Mouse (Mus musculus) right cerebral cortex, postnatal 25 days (tissue): Measurements from ENCODE around the gene Odc1.
"Not testable (repeated sequence)": the region's sequence is repeated elsewhere in the genome, so short reads cannot be mapped to it uniquely, and the experiment has no call there.

Experiments
- DNase-seq: peaks from one replicate; pipeline ENCODE4 v3.0.0; 2022

The Odc1 gene

DNA sequence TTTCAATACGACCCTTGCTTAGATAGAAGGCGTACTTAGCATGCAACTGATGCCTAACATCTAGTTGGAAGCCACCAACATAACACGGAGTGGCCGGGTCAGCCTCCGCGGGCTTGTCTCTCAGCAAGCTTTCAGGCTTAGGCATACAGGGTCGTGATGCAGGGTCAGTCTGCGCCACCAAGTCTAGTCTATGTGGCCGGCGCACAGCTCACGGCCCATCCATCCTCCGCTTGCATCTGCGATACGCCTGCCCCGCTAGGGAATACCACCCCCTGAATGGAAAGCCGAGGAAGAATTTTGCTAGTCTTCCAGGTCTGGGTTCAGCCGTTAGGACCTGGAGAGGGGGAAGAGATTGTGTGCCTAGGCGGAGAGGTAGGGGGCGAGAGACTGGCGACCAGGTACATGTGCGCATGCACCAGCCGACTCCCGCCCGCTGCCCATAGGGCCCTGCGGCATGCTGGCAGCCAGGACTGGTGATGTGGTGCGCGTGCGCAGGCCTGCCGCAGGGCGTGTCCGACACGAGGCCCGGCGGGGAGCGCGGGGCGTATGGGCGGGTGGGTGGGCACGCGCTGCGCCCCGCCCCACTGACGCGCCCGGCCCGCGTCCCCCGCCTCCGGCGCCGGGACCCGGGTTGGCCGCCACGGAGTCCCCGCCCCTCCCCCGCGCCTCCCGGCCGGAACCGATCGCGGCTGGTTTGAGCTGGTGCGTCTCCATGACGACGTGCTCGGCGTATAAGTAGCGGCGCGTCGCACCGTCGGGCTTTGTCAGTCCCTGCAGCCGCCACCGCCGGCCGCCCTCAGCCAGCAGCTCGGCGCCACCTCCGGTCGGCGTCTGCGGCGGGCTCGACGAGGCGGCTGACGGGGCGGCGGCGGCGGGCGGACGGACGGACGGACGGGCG lies at the start of gene Odc1:
Odc1 (plus strand) TSS at position 586 of the 898 bp plus-strand sequence.
- peak; percentile 98 for DNase-seq

DNA sequence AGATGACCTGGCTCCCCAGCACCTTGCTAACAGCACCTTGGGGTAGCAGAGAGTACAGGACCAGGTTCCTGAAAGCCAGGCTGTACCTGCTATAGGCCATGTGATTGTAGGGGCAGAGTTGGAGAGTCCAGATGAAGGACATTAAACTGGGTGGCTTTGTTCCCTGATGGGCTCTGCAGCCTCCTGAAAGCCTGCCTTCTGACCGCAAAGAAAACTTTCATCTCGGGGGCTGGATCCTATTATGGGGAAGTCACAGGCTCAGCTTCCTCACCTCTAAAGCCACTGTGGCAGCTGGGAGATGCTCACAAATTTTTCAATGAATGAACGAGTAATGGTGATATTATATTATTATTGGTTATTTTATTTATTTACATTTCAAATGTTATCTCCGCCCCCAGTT lies 49.8 kb upstream of the Odc1 start:
- DNase-seq, result no peak

GRCm38 (mm10) chr12:17495858-17496451 lies 48.6 kb upstream of the Odc1 start:
- DNase-seq, result no peak

DNA sequence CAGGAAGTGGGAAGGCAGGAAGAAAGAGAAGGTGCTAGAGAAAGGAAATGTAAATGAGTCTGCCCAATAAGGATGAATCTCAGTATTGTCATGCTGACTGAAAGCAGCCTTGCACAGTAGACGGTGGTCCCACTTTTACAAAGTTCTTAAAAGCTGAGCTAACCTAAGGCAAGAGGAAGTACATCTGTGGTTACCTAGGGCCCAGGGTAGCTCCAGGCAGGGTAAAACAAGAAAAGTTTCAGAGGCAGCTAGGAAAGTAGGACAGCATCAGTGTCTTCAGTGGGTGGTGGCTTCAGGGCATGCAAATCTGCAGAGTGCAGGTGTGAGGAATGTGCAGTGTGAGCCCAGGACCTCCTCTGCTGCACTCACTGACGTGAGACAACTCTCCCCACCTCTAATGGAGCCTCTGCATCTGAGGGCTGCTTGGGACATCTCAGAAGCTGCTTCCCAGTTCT lies 38.9 kb upstream of the Odc1 start:
- DNase-seq, result no peak

- DNase-seq, result no peak
Measured at GRCm38 (mm10) chr12:17506117-17506993, 38.2 kb upstream of the Odc1 start.

- DNase-seq, result no peak
Measured at GRCm38 (mm10) chr12:17506994-17507542, 37.5 kb upstream of the Odc1 start.

DNA sequence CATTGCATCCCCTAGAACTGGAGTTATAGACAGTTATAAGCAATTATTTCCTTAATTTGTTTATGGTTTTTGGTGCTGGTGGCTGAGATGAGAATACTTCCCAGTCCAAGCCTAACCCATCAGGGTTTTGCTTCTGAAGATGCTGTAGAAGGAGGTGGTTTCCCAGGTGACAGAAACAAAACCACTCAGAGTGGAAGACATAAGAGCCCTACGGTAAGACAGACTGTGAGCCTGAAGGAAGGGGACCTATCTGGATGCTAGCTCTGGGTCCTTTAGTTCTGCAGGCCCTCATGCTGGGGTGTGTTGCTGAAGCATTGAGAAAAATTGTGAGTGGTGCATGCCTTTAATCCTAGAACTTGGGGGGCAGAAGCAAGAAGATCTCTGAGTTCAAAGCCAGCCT lies 35.3 kb upstream of the Odc1 start:
- no peak for DNase-seq

DNA sequence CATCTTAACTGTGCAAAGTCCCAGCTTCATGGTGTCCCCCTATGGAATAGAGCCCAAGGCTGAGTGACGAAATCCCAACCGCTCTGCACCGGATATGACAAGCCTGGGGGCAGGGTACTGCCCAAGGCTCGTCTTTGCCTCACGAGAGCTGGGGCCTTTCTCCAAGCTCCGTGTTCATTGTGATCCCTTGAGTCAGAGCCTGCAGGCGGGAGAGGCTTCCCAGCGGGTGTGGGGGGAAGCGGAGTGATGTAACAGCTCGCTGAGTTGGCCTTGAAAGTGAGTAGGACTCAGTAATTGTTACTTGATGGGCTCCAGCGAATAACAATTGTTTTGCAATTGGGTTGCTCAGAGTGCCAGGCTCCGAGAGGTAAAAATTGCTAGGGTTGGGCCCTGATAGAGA lies 34.4 kb upstream of the Odc1 start:
- no peak for DNase-seq

DNA sequence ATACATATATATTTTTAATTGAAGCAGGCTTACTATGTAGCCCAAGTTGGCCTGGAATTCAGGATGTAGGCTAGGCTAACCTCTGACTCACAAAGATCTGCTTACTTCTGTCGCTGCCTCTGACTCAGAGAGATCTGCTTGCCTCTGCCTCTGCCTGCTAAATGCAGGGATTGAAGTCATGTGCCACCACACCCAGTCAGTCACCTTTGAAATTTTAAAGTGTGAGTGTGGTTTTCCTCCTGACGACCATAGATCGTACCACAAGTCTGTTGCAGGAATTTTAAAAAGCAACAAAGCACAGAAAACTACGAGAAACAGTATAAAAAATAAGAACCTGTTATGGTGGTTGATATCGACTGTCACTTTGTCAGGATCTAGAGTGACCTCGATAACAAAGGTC lies 33.6 kb upstream of the Odc1 start:
- no peak for DNase-seq

DNA sequence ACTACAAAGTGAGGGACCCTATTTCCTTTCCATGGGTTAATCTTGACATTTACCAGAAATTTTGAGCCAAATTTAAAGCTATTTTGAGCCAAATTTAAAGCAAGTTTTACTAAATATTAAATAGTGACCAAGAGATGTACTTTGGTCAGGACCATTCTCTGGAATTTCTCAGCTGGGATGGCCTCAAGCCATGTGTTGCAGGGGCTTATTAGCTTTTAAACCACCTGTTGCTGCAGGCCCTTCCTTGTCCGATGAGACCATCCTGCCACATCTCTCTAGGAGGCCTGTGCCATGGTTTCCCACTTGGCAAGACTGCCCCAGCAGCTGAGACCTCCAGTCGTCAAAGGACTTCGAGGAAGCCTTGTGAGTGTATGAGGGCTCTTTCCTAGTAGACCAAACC lies 15.4 kb upstream of the Odc1 start:
- no peak for DNase-seq

DNA sequence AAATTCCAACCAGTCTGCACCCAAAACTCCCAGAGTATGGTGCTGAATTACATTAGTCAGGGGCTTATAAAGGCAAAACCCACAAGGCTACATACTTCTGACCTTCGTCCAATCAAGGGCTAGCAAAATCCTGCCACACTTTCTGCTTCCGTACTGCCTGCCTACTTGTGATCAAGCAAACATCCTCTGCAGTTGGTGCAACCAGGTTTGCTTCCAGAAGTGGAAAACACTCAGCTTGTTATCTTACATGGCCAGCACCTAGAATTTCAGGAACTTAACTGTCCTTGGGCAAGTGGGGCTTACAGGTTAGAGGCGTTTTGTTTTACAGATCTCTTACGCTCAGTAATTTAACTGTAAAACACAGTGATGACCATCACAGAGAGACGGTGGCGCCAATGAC lies 14.9 kb upstream of the Odc1 start:
- no peak for DNase-seq

GRCm38 (mm10) chr12:17530825-17531224 lies 13.8 kb upstream of the Odc1 start:
- DNase-seq, result no peak

DNA sequence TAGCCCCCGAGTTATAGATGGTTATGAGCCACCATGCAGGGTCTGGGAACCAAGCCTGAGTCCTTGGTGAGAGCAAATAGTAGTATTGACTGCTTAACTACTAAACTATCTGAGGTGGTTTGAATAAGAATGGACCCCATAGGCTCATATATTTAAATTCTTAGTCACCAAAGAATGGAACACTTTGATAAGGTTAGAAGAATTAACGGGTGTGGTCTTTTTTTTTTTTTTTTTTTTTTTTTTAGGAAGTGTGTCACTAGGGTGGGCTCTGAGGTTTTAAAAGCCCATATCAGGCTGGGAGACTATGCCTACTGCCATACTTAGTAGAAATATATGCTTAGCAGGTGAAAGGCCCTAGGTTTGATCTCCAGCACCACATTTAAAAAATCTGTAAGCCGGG lies 8.4 kb upstream of the Odc1 start:
- no peak for DNase-seq

- no peak for DNase-seq
Measured at GRCm38 (mm10) chr12:17537147-17537546, 7.4 kb upstream of the Odc1 start.

- no peak for DNase-seq
Measured at GRCm38 (mm10) chr12:17538087-17538486, 6.5 kb upstream of the Odc1 start.

DNA sequence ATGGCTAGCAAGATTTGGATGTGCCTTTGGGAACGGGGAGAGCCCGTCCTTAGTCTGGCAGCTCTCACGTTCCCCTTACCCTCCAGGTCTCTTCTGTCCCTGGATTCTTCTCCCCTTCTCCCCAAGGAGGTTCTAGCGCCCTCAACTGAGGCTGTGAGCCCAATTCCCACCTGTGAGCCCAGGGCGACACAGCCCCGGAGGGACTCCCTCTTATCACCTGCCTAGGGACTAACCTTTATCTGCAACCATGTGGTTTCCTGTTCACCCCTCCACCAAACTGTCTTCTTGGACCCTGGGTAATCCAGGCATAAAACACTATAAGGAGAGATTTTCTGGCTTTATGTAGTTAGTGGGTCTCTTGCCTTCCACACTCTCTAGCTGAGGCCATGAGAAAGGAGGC lies 5.6 kb upstream of the Odc1 start:
- no peak for DNase-seq

DNA sequence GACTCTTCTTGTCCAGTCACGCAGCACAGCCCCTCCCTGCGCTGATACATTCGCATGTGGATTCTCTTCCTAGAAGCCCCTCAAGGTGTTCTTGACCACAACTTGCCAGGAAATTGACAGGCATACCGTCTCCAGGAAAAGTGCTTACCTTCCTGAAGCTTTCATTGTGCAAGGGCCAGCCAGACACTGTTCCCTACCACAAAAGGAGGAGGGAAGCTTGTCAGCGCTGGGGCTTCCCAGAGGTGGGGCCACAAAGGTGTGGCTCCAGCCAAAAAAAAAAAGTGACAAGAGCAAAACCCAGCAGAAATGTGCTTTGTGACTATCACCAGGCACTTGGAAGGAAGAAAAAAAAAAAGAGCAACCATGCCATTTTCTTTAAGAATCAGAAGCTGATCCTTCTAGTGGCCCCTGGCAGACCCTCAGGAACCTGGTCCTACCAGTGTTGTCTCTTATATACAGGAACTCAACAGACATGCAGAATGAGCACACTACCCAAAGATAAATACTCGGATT lies 4.5 kb upstream of the Odc1 start:
- DNase-seq, result no peak

- no peak for DNase-seq
Measured at GRCm38 (mm10) chr12:17545107-17545571, 545 bp downstream of the Odc1 start.

DNA sequence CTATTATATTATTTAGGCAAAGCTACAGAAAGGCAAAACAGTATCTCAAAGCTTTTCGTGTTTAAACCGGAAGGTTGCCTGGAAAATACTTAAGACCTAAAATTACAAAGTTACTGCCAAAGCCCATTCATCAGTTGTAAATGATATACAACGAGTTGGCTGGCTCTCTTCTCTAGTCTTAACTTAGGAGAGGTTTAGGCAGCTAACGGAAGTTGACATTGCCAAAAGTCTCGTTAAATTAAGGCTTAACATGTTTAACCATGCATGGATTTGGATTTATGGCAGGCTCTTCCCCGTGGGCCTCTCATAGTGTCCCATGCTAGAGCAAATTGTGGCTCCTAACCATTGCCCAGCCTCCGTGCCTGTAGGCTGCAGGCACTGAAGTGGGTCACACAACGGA lies 1.3 kb downstream of the Odc1 start:
- DNase-seq, result no peak

- DNase-seq, result not testable (repeated sequence)
Measured at GRCm38 (mm10) chr12:17547552-17547951, 3.0 kb downstream of the Odc1 start.

GRCm38 (mm10) chr12:17548505-17548904 lies 3.9 kb downstream of the Odc1 start:
- no peak for DNase-seq

DNA sequence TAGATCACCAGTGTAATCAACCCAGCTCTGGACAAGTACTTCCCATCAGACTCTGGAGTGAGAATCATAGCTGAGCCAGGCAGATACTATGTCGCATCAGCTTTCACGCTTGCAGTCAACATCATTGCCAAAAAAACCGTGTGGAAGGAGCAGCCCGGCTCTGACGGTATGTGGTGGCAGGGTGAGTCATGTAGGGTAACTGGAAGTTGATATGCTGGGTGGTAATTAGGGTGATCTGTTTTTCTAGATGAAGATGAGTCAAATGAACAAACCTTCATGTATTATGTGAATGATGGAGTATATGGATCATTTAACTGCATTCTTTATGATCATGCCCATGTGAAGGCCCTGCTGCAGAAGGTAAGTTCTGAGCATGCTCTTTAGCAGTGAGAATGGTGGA lies 4.8 kb downstream of the Odc1 start:
- DNase-seq, result not testable (repeated sequence)
